In the genomic region with DNA sequence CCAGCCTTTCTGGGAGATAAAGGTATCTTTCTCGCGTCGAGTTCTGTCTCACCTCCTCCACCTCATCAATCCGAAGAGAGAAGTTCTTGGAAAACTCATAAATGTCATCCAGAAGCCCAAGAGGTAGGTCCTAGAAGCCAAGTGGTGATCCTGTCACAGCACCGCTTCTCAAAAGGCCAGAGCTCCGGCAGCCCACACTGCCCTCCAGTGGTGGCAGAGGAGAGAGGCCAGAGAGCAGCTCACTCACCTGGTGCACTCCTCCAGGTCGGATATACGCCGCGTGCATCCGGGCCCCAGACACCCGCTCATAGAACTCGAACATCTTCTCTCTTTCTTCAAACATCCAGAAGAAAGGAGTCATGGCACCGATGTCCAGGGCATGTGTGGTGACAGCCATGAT, we compare ENCODE assay signal across 8 mouse cellular contexts. TPM values are rescaled to one million over a fixed set of nuclear protein-coding genes. Genes with fewer than 3 reads are reported as not detected.
DNase-seq lines count a peak whose midpoint lies in the region; ATAC-seq and TF ChIP-seq lines count a peak whose summit lies in the region.

No protein-coding gene starts in this region.

- no peaks in the 10 kb centered on the region for H3K9me3 ChIP-seq in neural tube, embryonic 11.5 days (ENCODE audit: control insufficient read depth, low read length)
- no peaks in the 10 kb centered on the region for H3K9me3 ChIP-seq in neural tube, embryonic 15.5 days (replicated peaks)
- no peaks in the 10 kb centered on the region for H3K9me3 ChIP-seq in intestine, embryonic 15.5 days

- no peaks in the 10 kb centered on the region for H3K4me1 ChIP-seq in cerebellum, adult 2 months (ENCODE audit: control insufficient read depth, insufficient read depth, low read length)
- H3K4me1 ChIP-seq in neural tube, embryonic 11.5 days (ENCODE audit: control insufficient read depth, insufficient read depth, low read length) = no peaks in the 10 kb centered on the region
- H3K4me1 ChIP-seq in neural tube, embryonic 15.5 days = peaks cover 2% of the 10 kb centered on the region; the same call in 1 of the 2 replicates
- H3K4me1 ChIP-seq in intestine, embryonic 15.5 days (replicated peaks) = no peaks in the 10 kb centered on the region

- H3K36me3 ChIP-seq in neural tube, embryonic 11.5 days (ENCODE audit: control insufficient read depth, insufficient read depth, low read length) = peaks cover 19% of the 10 kb centered on the region
- peaks cover 92% of the 10 kb centered on the region for H3K36me3 ChIP-seq in neural tube, embryonic 15.5 days
- peaks cover 64% of the 10 kb centered on the region for H3K36me3 ChIP-seq in intestine, embryonic 15.5 days

- no peak for TF ChIP-seq POLR2A in cerebellum, adult 2 months (IDR thresholded peaks at IDR 0.05; ENCODE audit: borderline replicate concordance, insufficient read depth, low read length)

- H3K27me3 ChIP-seq in cerebellum, adult 2 months (ENCODE audit: control insufficient read depth, insufficient read depth, low read length) = no peaks in the 10 kb centered on the region
- no peaks in the 10 kb centered on the region for H3K27me3 ChIP-seq in neural tube, embryonic 11.5 days (ENCODE audit: control insufficient read depth, insufficient read depth, low read length)
- no peaks in the 10 kb centered on the region for H3K27me3 ChIP-seq in neural tube, embryonic 15.5 days (replicated peaks)
- no peaks in the 10 kb centered on the region for H3K27me3 ChIP-seq in intestine, embryonic 15.5 days (replicated peaks)

- peak in 1 of 2 experiments; percentile 55 for DNase-seq in cerebellum, adult 2 months
- no peak for DNase-seq in cerebellum, adult 11 months
- peak; percentile 71 for DNase-seq in neural tube, embryonic 11.5 days (ENCODE audit: low spot score)
- peak; percentile 64 for DNase-seq in c-Kit-positive CD71-positive TER-119-negative erythroid progenitor cells, embryonic 14.5 days (ENCODE audit: low read depth)
- DNase-seq in lung, postnatal 10 days = peak; percentile 72
- peak; percentile 63 to 84 for DNase-seq in spleen, postnatal 4 days (ENCODE audit: low spot score in 2 of 2)

- 66% methylated on average over 14 of the region's 14 CpGs for WGBS in cerebellum, adult 2 months
- 74% methylated on average over 14 of the region's 14 CpGs for WGBS in neural tube, embryonic 11.5 days
- WGBS in neural tube, embryonic 15.5 days = 76% methylated on average over 14 of the region's 14 CpGs
- WGBS in intestine, embryonic 15.5 days = 68% methylated on average over 14 of the region's 14 CpGs

- peak; percentile 69 for TF ChIP-seq CTCF in cerebellum, adult 2 months (IDR thresholded peaks at IDR 0.05; ENCODE audit: borderline replicate concordance, insufficient read depth, low read depth, low read length)

- no peak overlapping the region for H3K4me2 ChIP-seq in neural tube, embryonic 11.5 days (ENCODE audit: low read depth)
- no peak overlapping the region for H3K4me2 ChIP-seq in neural tube, embryonic 15.5 days
- no peak overlapping the region for H3K4me2 ChIP-seq in intestine, embryonic 15.5 days (replicated peaks)

- ATAC-seq in neural tube, embryonic 11.5 days (ENCODE audit: insufficient read depth, low FRiP score, low TSS enrichment) = no peak
- no peak for ATAC-seq in neural tube, embryonic 15.5 days (ENCODE audit: low FRiP score)
- 0 out of 2 replicates have a peak, but pooled peaks have one; percentile 59 for ATAC-seq in intestine, embryonic 15.5 days

- H3K9ac ChIP-seq in neural tube, embryonic 11.5 days (ENCODE audit: low read length) = no peak overlapping the region
- no peak overlapping the region for H3K9ac ChIP-seq in neural tube, embryonic 15.5 days (replicated peaks)
- no peak overlapping the region for H3K9ac ChIP-seq in intestine, embryonic 15.5 days

- no peak overlapping the region for H3K4me3 ChIP-seq in cerebellum, adult 2 months (replicated peaks; ENCODE audit: insufficient read depth, low read depth, low read length)
- no peak overlapping the region for H3K4me3 ChIP-seq in neural tube, embryonic 11.5 days (ENCODE audit: low read depth, low read length)
- H3K4me3 ChIP-seq in neural tube, embryonic 15.5 days (replicated peaks) = no peak overlapping the region
- no peak overlapping the region for H3K4me3 ChIP-seq in intestine, embryonic 15.5 days (replicated peaks)

- H3K27ac ChIP-seq in cerebellum, adult 2 months (ENCODE audit: insufficient read depth, low read length) = no peak overlapping the region
- no peak overlapping the region for H3K27ac ChIP-seq in neural tube, embryonic 11.5 days (ENCODE audit: low read depth, low read length)
- H3K27ac ChIP-seq in neural tube, embryonic 15.5 days (replicated peaks) = no peak overlapping the region
- H3K27ac ChIP-seq in intestine, embryonic 15.5 days = no peak overlapping the region

RNA-seq across cellular contexts. Expression of gene Fcer1g, which starts 4.3 kb away (rescaled TPM):
- polyA plus RNA-seq in cerebellum, adult 2 months (2012; rRNA removed) = 12.4 and 13.2 TPM in 2 replicates
- 14.4 and 15.0 TPM in 2 replicates for polyA plus RNA-seq in neural tube, embryonic 11.5 days (2014; fragmentation: Nextera tagmentation; extraction: Ambion mirVana)
- 32.0 and 46.6 TPM in 2 replicates for polyA plus RNA-seq in neural tube, embryonic 15.5 days (2015; fragmentation: Nextera tagmentation; extraction: Ambion mirVana)
- polyA plus RNA-seq in intestine, embryonic 15.5 days (2015; fragmentation: Nextera tagmentation; extraction: Ambion mirVana) = 51.5 and 54.5 TPM in 2 replicates

RNA-seq across cellular contexts. Expression of gene Adamts4, which starts 11.8 kb away (rescaled TPM):
- 26.1 and 29.8 TPM in 2 replicates for polyA plus RNA-seq in cerebellum, adult 2 months (2012; rRNA removed)
- polyA plus RNA-seq in neural tube, embryonic 11.5 days (2014; fragmentation: Nextera tagmentation; extraction: Ambion mirVana) = 4.7 and 5.0 TPM in 2 replicates
- polyA plus RNA-seq in neural tube, embryonic 15.5 days (2015; fragmentation: Nextera tagmentation; extraction: Ambion mirVana) = 3.3 and 3.6 TPM in 2 replicates
- 6.3 and 6.8 TPM in 2 replicates for polyA plus RNA-seq in intestine, embryonic 15.5 days (2015; fragmentation: Nextera tagmentation; extraction: Ambion mirVana)

RNA-seq across cellular contexts. Expression of gene Ndufs2, which starts 12.7 kb away (rescaled TPM):
- 282 and 283 TPM in 2 replicates for polyA plus RNA-seq in cerebellum, adult 2 months (2012; rRNA removed)
- polyA plus RNA-seq in neural tube, embryonic 11.5 days (2014; fragmentation: Nextera tagmentation; extraction: Ambion mirVana) = 242 and 286 TPM in 2 replicates
- polyA plus RNA-seq in neural tube, embryonic 15.5 days (2015; fragmentation: Nextera tagmentation; extraction: Ambion mirVana) = 237 and 260 TPM in 2 replicates
- 304 and 326 TPM in 2 replicates for polyA plus RNA-seq in intestine, embryonic 15.5 days (2015; fragmentation: Nextera tagmentation; extraction: Ambion mirVana)

RNA-seq across cellular contexts. Expression of gene Apoa2, which starts 13.6 kb away (rescaled TPM):
- polyA plus RNA-seq in cerebellum, adult 2 months (2012; rRNA removed) = 4.1 and 6.3 TPM in 2 replicates
- 4.6 and 4.9 TPM in 2 replicates for polyA plus RNA-seq in neural tube, embryonic 11.5 days (2014; fragmentation: Nextera tagmentation; extraction: Ambion mirVana)
- 11.1 and 12.9 TPM in 2 replicates for polyA plus RNA-seq in neural tube, embryonic 15.5 days (2015; fragmentation: Nextera tagmentation; extraction: Ambion mirVana)
- polyA plus RNA-seq in intestine, embryonic 15.5 days (2015; fragmentation: Nextera tagmentation; extraction: Ambion mirVana) = 84.7 and 123 TPM in 2 replicates

RNA-seq across cellular contexts. Expression of gene Tomm40l, which starts 16.1 kb away (rescaled TPM):
- 85.5 and 92.7 TPM in 2 replicates for polyA plus RNA-seq in cerebellum, adult 2 months (2012; rRNA removed)
- 24.8 and 36.6 TPM in 2 replicates for polyA plus RNA-seq in neural tube, embryonic 11.5 days (2014; fragmentation: Nextera tagmentation; extraction: Ambion mirVana)
- polyA plus RNA-seq in neural tube, embryonic 15.5 days (2015; fragmentation: Nextera tagmentation; extraction: Ambion mirVana) = 51.0 and 60.0 TPM in 2 replicates
- polyA plus RNA-seq in intestine, embryonic 15.5 days (2015; fragmentation: Nextera tagmentation; extraction: Ambion mirVana) = 31.4 and 32.0 TPM in 2 replicates
